Mouse (Mus musculus) hindbrain, postnatal 0 days (tissue): ENCODE results near the gene Rab42. TPM values are rescaled to one million over a fixed set of nuclear protein-coding genes. Genes with fewer than 3 reads are reported as not detected.

Experiments
- ATAC-seq: fragments of 200-750 bp; cut with Nextera tagmentation; 2 replicates; pipeline ENCODE4 v1.8.0; 2017; ENCODE audit warnings: mild to moderate bottlenecking, moderate TSS enrichment, moderate library complexity
- DNase-seq: peaks from one replicate; pipeline ENCODE4 v3.0.0-alpha.2; 2015; ENCODE audit warnings: low spot score
- H3K27ac ChIP-seq: fragments of 300-500 bp; sonication (generic); 2 replicates; pipeline ENCODE4 v1.5.1; 2014; ENCODE audit warnings: mild to moderate bottlenecking
- H3K27me3 ChIP-seq: fragments of 300-500 bp; sonication (generic); 2 replicates; pipeline ENCODE4 v1.6.1; 2014; ENCODE audit warnings: low read length, mixed read lengths; ENCODE audit not compliant: insufficient read depth
- H3K36me3 ChIP-seq: fragments of 300-500 bp; sonication (generic); 2 replicates; pipeline ENCODE4 v1.6.1; 2014; ENCODE audit warnings: low read length, mixed read lengths; ENCODE audit not compliant: insufficient read depth
- H3K4me1 ChIP-seq: fragments of 300-500 bp; sonication (generic); 2 replicates; pipeline ENCODE4 v1.6.1; 2014; ENCODE audit warnings: antibody characterized with exemption, low read length, mixed read lengths; ENCODE audit not compliant: insufficient read depth
- H3K4me2 ChIP-seq: fragments of 300-500 bp; sonication (generic); 2 replicates; pipeline ENCODE4 v1.6.1; 2014; ENCODE audit warnings: low read depth, mild to moderate bottlenecking, low read length, moderate library complexity, mixed read lengths
- H3K4me3 ChIP-seq: fragments of 300-500 bp; sonication (generic); 2 replicates; pipeline ENCODE4 v1.5.1; 2014; ENCODE audit warnings: low read length
- H3K9ac ChIP-seq: fragments of 300-500 bp; sonication (generic); replicated peaks from 2 replicates; pipeline ENCODE4 v1.6.1; 2014; ENCODE audit warnings: mild to moderate bottlenecking, low read length, moderate library complexity, mixed read lengths
- H3K9me3 ChIP-seq: fragments of 300-500 bp; sonication (generic); 2 replicates; pipeline ENCODE4 v1.6.1; 2016; ENCODE audit warnings: low read length, mixed read lengths
- CTCF ChIP-seq: IDR thresholded peaks from 2 replicates; pipeline ENCODE4 v1.5.1; 2016; ENCODE audit warnings: antibody characterized with exemption, control low read depth, low read depth
- WGBS: fragments of 180-500 bp; shearing (Covaris S2); extraction: QIAGEN DNeasy Blood & Tissue Kit; methylation state at CpG from one replicate; pipeline ENCODE4 v1.1.7; 2014; 5-methylcytosine and 5-hydroxymethylcytosine counted together
- polyA plus RNA-seq: library from polyadenylated mRNA; unstranded; fragments of >200 nt; fragmentation: Nextera tagmentation; extraction: Ambion mirVana; gene quantifications from 2 replicates; pipeline ENCODE4 v1.2.1, GENCODE M21; 2015
- total RNA-seq: library from RNA; depleted of rRNA; stranded (reverse); fragments of >200 nt; gene quantifications from 2 replicates; pipeline ENCODE4 v1.2.3, GENCODE M21; 2014

The Rab42 gene
- total and polyA plus RNA-seq, 2 experiments from 2014 or later: 5.1 to 5.4 TPM

- Histone ChIP-seq H3K4me1 (peaks cover 15% of the 10 kb centered on the region; the same call in 1 of the 2 replicates), H3K4me3 (no peak overlapping the region), H3K9ac (no peak overlapping the region), H3K27me3 (no peaks in the 10 kb centered on the region), H3K9me3 (no peaks in the 10 kb centered on the region), H3K36me3 (no peaks in the 10 kb centered on the region), H3K27ac (no peak overlapping the region), H3K4me2 (no peak overlapping the region)
- ATAC-seq (no peak), DNase-seq (no peak)
- TF ChIP-seq CTCF: no peak
- WGBS: 94% methylated on average over 7 of the region's 7 CpGs
These were observed 39.9 kb downstream of the Rab42 start for GRCm38 (mm10) chr4:132263313-132263712.

- Histone ChIP-seq H3K4me2 (no peak overlapping the region; the same call in 1 of the 2 replicates), H3K9me3 (no peaks in the 10 kb centered on the region), H3K27me3 (no peaks in the 10 kb centered on the region), H3K4me3 (no peak overlapping the region), H3K9ac (no peak overlapping the region), H3K27ac (no peak overlapping the region), H3K4me1 (peaks cover 15% of the 10 kb centered on the region; the same call in 1 of the 2 replicates), H3K36me3 (no peaks in the 10 kb centered on the region)
- DNase-seq (no peak), ATAC-seq (no peak)
- WGBS: 75% methylated on average over 5 of the region's 5 CpGs
- no peak for TF ChIP-seq CTCF
These were observed 40.9 kb downstream of the Rab42 start for GRCm38 (mm10) chr4:132262358-132262616.

- peak within 1 kb of the TSS; percentile 64 for H3K4me2 ChIP-seq
- peak within 1 kb of the TSS; percentile 92 for H3K27ac ChIP-seq
- WGBS: 17% methylated on average over 36 of the region's 49 CpGs
- H3K27me3 ChIP-seq: no peaks in the 10 kb centered on the region
- H3K4me3 ChIP-seq: peak within 1 kb of the TSS; percentile 81
- TF ChIP-seq CTCF: no peak
- peak within 1 kb of the TSS; percentile 94 for H3K9ac ChIP-seq
- peaks cover 15% of the 10 kb centered on the region; the same call in 1 of the 2 replicates for H3K4me1 ChIP-seq
- peak; percentile 92 for ATAC-seq
- H3K9me3 ChIP-seq: no peaks in the 10 kb centered on the region
- no peaks in the 10 kb centered on the region for H3K36me3 ChIP-seq
- peak; percentile 92 for DNase-seq
These were observed 41.4 kb downstream of the Rab42 start, which contains the start of gene Gmeb1 for GRCm38 (mm10) chr4:132261514-132262357. TSS of gene Gmeb1 (minus strand) at chr4:132261602.

DNA sequence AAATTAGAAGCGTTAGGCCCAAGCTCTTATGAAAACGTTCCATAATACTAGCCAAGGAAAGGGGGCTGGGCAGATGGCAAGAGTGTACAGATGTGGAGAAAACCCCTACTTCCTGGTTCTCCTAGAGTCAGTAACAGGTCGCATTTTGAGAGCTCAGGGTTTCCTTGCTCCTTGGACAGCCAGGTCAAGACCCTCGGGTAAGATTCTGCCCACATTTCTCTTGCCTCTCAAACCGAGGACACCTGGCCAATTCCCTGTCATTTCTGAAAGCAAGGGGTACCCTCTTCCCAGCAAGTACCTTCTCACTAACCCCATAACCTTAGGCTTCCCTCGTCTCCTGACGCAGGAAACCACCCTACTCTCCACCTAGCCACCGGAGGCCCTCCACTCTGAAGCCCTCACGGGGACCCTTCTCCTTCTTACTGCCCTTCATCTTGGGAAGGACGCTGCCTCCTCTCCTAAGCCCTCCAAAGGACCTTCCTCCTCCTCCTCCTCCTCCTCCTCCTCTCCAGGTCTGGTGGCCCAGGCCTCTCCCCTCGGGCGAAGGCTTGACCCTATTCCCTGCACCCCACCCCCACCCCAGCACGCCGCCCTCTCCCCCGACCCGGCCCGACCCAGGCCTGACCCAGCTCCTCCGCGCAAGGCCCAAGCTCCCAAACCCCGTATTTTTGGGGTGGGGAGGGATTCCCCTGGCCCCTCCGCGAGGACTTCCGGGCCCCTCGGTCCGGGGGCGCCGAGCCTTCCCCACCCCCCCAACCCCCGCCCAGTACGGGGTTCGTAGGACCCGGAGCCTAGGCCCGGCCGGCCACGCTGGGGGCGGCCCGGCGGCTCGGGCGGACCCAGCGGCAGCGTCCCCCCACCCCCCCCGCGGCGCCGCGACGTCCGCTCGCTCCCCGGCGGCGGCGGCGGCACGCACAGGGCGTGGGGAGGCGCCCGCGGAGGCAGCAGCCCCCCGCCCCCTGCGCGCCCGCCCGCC is 42.5 kb downstream of the Rab42 start:
- ATAC-seq: peak; percentile 90
- peak overlapping the region; percentile 64 for H3K4me2 ChIP-seq
- DNase-seq: peak; percentile 87
- no peaks in the 10 kb centered on the region for H3K27me3 ChIP-seq
- peak overlapping the region; percentile 92 for H3K27ac ChIP-seq
- H3K9me3 ChIP-seq: no peaks in the 10 kb centered on the region
- H3K4me1 ChIP-seq: peaks cover 15% of the 10 kb centered on the region; the same call in 1 of the 2 replicates
- H3K4me3 ChIP-seq: peak overlapping the region; percentile 81
- TF ChIP-seq CTCF: no peak
- 2% methylated on average over 42 of the region's 64 CpGs for WGBS
- H3K36me3 ChIP-seq: no peaks in the 10 kb centered on the region
- H3K9ac ChIP-seq: peak overlapping the region; percentile 94

DNA sequence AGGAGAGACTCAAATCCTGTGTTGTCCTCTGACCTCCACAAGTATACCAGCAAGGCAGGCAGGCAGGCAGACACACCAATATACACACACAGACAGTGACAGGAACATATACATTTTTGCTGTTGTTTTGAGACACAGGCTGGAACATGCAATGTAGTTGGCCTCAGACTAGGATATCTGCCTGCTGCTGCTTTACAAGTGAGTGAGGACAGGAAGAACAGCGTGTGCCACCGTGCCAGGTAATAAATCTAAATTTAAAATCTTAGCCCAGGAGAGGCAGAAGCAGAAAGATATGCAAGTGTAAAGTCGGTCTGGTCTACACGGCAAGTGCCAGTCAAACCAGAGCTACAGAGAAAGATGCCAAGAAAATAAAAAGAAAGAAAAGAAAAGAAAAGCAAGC is 43.9 kb downstream of the Rab42 start:
- Histone ChIP-seq H3K4me2 (peak overlapping the region; percentile 64; the same call in 1 of the 2 replicates), H3K4me3 (no peak overlapping the region), H3K4me1 (peaks cover 15% of the 10 kb centered on the region; the same call in 1 of the 2 replicates), H3K36me3 (no peaks in the 10 kb centered on the region), H3K27ac (no peak overlapping the region), H3K9ac (no peak overlapping the region), H3K27me3 (no peaks in the 10 kb centered on the region), H3K9me3 (no peaks in the 10 kb centered on the region)
- DNase-seq (no peak), ATAC-seq (no peak)
- TF ChIP-seq CTCF: no peak
- 86% methylated on average over 4 of the region's 4 CpGs for WGBS

DNA sequence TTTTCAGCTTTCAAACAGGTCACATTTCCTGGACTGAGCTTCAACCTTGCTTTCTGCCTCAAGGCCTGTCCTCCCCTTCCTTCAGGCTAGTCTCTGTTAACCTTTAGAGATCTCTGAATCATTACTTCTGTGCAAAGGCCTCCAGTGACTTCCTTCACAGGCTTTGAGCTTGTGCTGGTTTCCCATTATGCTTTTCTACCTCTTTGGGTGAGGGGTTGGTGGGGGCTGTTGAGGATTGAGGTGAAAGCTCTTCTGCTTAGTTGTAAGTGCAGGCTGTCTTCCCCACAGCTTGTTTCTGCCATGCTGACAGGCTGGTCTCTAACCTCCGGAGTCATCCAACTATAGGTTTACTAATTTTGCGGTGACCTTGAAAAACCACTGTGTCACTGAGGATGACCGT is 46.8 kb downstream of the Rab42 start:
- no peaks in the 10 kb centered on the region for H3K27me3 ChIP-seq

More for the DNA sequence above, 46.8 kb downstream of the Rab42 start:
- DNase-seq (no peak), ATAC-seq (no peak)
- no peak overlapping the region for H3K9ac ChIP-seq
- H3K4me2 ChIP-seq: no peak overlapping the region
- WGBS: 93% methylated on average over 3 of the region's 3 CpGs
- H3K36me3 ChIP-seq: no peaks in the 10 kb centered on the region
- no peaks in the 10 kb centered on the region for H3K9me3 ChIP-seq
- H3K4me1 ChIP-seq: peaks cover 9% of the 10 kb centered on the region; the same call in 1 of the 2 replicates
- H3K4me3 ChIP-seq: no peak overlapping the region
- H3K27ac ChIP-seq: no peak overlapping the region
- TF ChIP-seq CTCF: no peak
